Mouse (Mus musculus) liver, postnatal 0 days (tissue): ENCODE data around the gene Nol4l.

Source experiments
- CTCF ChIP-seq: sonication (generic); IDR thresholded peaks from 2 replicates; pipeline ENCODE4 v1.5.1; 2016; ENCODE audit warnings: antibody characterized with exemption, low read depth
- EP300 ChIP-seq: IDR thresholded peaks from 2 replicates; pipeline ENCODE4 v1.6.1; 2016; ENCODE audit warnings: antibody characterized with exemption, low read depth, mild to moderate bottlenecking

GRCm38 (mm10) chr2:153448519-153448918, 81.3 kb downstream of the Nol4l start:
- TF ChIP-seq CTCF (no peak), EP300 (no peak)
